Mouse (Mus musculus): ENCODE measurements around the gene Stard9. TPM values are rescaled to one million over a fixed set of nuclear protein-coding genes. Genes with fewer than 3 reads are reported as not detected.

Gene Stard9
- total and polyA plus RNA-seq, 2 experiments from 2014 or later: 1.8 to 11.8 TPM

DNA sequence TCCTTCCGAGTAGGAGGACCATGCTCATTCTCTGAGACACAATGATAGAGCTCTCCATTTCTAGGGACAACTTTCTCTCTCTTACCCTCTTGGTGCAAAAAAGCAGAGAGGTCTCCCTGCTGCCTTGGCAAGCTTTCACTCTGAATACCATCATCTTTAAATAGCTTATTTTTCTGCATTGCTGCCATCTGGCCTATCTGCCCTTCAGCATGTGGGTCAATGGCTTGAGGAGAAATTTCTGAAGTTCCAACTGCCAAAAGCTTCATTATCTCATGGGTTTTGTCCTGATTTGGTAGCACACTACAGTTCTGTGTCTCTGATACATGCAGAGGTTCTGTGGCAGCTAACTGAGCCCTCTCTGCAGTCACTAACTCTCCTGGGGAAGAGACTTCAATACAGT is 116.6 kb downstream of the Stard9 start:
- no peak overlapping the region for H3K4me3 ChIP-seq (ENCODE audit: low read depth, low read length)
- WGBS: 93% methylated on average over 1 of the region's 1 CpGs
- peaks cover 57% of the 10 kb centered on the region for H3K36me3 ChIP-seq (ENCODE audit: insufficient read depth)
- H3K4me2 ChIP-seq (ENCODE audit: low read depth): no peak overlapping the region
- ATAC-seq (no peak), DNase-seq (no peak)
- no peak overlapping the region for H3K9ac ChIP-seq
- no peaks in the 10 kb centered on the region for H3K4me1 ChIP-seq (ENCODE audit: insufficient read depth)
- H3K9me3 ChIP-seq (ENCODE audit: low read length): no peaks in the 10 kb centered on the region
- H3K27me3 ChIP-seq (ENCODE audit: insufficient read depth, low read length): no peaks in the 10 kb centered on the region
- no peak for TF ChIP-seq CTCF (IDR thresholded peaks at IDR 0.05; ENCODE audit: low read depth)
- H3K27ac ChIP-seq (ENCODE audit: low read depth, low read length): no peak overlapping the region

DNA sequence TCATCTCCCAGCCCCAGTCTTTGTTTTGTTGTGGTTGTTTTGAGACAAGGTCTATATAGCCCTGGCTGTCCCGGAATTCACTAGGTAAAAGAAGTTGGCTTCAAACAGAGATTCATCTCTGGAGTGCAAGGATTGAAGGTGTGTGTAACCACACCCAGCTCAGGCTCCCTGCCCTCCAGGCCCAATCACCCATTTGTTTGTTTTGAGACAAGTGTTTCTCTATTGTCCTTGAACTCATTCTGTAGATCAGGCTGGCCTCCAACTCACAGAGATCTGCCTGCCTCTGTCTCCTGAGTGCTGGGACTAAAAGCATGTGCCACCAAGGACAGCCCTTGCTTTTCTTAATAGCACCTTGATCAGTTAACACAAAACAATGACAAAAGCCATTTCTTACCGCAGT is 119.1 kb downstream of the Stard9 start:
- H3K36me3 ChIP-seq (ENCODE audit: insufficient read depth): peaks cover 48% of the 10 kb centered on the region

DNA sequence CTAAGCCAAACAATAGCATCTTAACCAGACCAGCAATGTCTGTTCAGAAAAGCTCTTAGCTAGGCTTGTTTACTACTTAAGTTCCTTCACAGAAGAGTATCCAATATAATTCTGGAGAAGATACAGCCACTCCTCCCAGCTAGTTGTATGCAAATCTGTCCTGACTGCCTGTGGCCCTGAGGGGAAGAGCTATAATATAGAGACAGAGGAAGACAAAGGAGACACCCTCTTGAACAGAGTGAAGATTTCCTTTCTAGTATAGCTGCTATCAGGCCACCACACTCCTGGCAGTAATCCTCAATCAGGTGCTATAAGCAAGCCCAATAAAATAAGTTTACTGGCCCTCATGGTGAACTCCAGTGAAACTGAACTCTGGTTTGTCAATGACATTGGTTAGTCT is 133.0 kb downstream of the Stard9 start:
- TF ChIP-seq CTCF (IDR thresholded peaks at IDR 0.05; ENCODE audit: low read depth): no peak
- DNase-seq (no peak), ATAC-seq (no peak)
- H3K36me3 ChIP-seq (ENCODE audit: insufficient read depth): peaks cover 15% of the 10 kb centered on the region
- no peak overlapping the region for H3K4me3 ChIP-seq (ENCODE audit: low read depth, low read length)
- H3K27me3 ChIP-seq (ENCODE audit: insufficient read depth, low read length): no peaks in the 10 kb centered on the region
- H3K9me3 ChIP-seq (ENCODE audit: low read length): no peaks in the 10 kb centered on the region
- no peaks in the 10 kb centered on the region for H3K4me1 ChIP-seq (ENCODE audit: insufficient read depth)
- no peak overlapping the region for H3K27ac ChIP-seq (ENCODE audit: low read depth, low read length)
- no peak overlapping the region for H3K9ac ChIP-seq
- no peak overlapping the region for H3K4me2 ChIP-seq (ENCODE audit: low read depth)

More for the DNA sequence above, 119.1 kb downstream of the Stard9 start:
- Histone ChIP-seq H3K9me3 (ENCODE audit: low read length) (no peaks in the 10 kb centered on the region), H3K4me3 (ENCODE audit: low read depth, low read length) (no peak overlapping the region), H3K27ac (ENCODE audit: low read depth, low read length) (no peak overlapping the region), H3K4me1 (ENCODE audit: insufficient read depth) (no peaks in the 10 kb centered on the region), H3K9ac (no peak overlapping the region), H3K27me3 (ENCODE audit: insufficient read depth, low read length) (no peaks in the 10 kb centered on the region), H3K4me2 (ENCODE audit: low read depth) (no peak overlapping the region)
- WGBS: 98% methylated on average over 2 of the region's 2 CpGs
- TF ChIP-seq CTCF (IDR thresholded peaks at IDR 0.05; ENCODE audit: low read depth): no peak
- no peak for ATAC-seq
- DNase-seq: no peak

DNA sequence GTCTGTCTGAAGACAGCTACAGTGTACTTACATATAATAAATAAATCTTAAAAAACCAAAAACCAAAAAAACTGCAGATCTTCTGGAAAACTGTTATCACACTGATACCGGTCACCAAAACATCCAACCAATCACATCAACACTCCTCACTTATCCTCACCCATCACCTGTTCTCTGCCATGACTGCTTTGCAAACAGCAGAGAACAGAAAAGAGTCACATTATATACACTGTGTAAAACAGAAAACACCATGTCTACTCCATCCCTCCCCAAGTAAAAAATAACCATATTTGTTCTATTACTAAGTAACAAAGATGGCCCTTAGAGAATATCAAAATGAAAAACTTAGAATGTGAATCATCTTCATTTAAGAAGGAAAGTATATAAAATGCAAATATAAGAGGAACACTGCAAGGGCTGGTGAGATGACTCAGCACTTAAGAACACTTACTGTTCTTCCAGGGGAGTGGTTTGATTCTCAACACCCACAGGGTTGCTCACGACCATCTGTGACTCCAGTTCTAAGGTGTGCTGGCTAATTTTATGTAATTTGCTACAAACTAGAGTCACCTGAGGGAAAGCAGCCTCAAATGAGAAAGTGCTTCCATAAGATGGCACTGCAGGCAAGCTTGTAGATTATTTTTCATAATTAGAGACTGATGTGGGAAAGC is 141.5 kb downstream of the Stard9 start:
- DNase-seq (no peak), ATAC-seq (no peak)
- Histone ChIP-seq H3K36me3 (ENCODE audit: insufficient read depth) (peaks cover 20% of the 10 kb centered on the region), H3K9ac (no peak overlapping the region), H3K4me2 (ENCODE audit: low read depth) (no peak overlapping the region), H3K9me3 (ENCODE audit: low read length) (no peaks in the 10 kb centered on the region), H3K27ac (ENCODE audit: low read depth, low read length) (no peak overlapping the region), H3K27me3 (ENCODE audit: insufficient read depth, low read length) (no peaks in the 10 kb centered on the region), H3K4me1 (ENCODE audit: insufficient read depth) (no peaks in the 10 kb centered on the region), H3K4me3 (ENCODE audit: low read depth, low read length) (no peak overlapping the region)
- TF ChIP-seq CTCF (IDR thresholded peaks at IDR 0.05; ENCODE audit: low read depth): no peak
- WGBS: 91% methylated on average over 2 of the region's 2 CpGs

Other genes with a start within 250 kb of the Stard9 start
- 5.8 and 7.7 TPM in 2 replicates for gene Ganc, start 225.2 kb upstream of the Stard9 start, total RNA-seq (2014; rRNA removed)
- 5.2 and 6.9 TPM in 2 replicates for gene Ganc, start 225.2 kb upstream of the Stard9 start, polyA plus RNA-seq (2015; fragmentation: Nextera tagmentation; extraction: Ambion mirVana)
- 35.5 and 44.5 TPM in 2 replicates for gene Tmem87a, start 225.0 kb upstream of the Stard9 start, total RNA-seq (2014; rRNA removed)
- gene Tmem87a, start 225.0 kb upstream of the Stard9 start, polyA plus RNA-seq (2015; fragmentation: Nextera tagmentation; extraction: Ambion mirVana): 5.4 and 6.5 TPM in 2 replicates
- 0.62 and 1.8 TPM in 2 replicates for gene Capn3, start 173.1 kb upstream of the Stard9 start, total RNA-seq (2014; rRNA removed)
- gene Capn3, start 173.1 kb upstream of the Stard9 start, polyA plus RNA-seq (2015; fragmentation: Nextera tagmentation; extraction: Ambion mirVana): 0.82 and 1.7 TPM in 2 replicates
- gene Zfp106, start 65.3 kb upstream of the Stard9 start, total RNA-seq (2014; rRNA removed): 59.6 and 70.5 TPM in 2 replicates
- 26.7 and 40.4 TPM in 2 replicates for gene Zfp106, start 65.3 kb upstream of the Stard9 start, polyA plus RNA-seq (2015; fragmentation: Nextera tagmentation; extraction: Ambion mirVana)
- 16.5 and 23.1 TPM in 2 replicates for gene Snap23, start 61.5 kb upstream of the Stard9 start, total RNA-seq (2014; rRNA removed)
- 7.1 and 8.9 TPM in 2 replicates for gene Snap23, start 61.5 kb upstream of the Stard9 start, polyA plus RNA-seq (2015; fragmentation: Nextera tagmentation; extraction: Ambion mirVana)
- 30.6 and 33.8 TPM in 2 replicates for gene Haus2, start 19.7 kb upstream of the Stard9 start, total RNA-seq (2014; rRNA removed)
- 20.5 and 36.8 TPM in 2 replicates for gene Haus2, start 19.7 kb upstream of the Stard9 start, polyA plus RNA-seq (2015; fragmentation: Nextera tagmentation; extraction: Ambion mirVana)
- 38.2 and 38.5 TPM in 2 replicates for gene Lrrc57, start 19.6 kb upstream of the Stard9 start, total RNA-seq (2014; rRNA removed)
- 23.2 and 26.1 TPM in 2 replicates for gene Lrrc57, start 19.6 kb upstream of the Stard9 start, polyA plus RNA-seq (2015; fragmentation: Nextera tagmentation; extraction: Ambion mirVana)
- 26.7 and 29.8 TPM in 2 replicates for gene Cdan1, start 221.0 kb downstream of the Stard9 start, total RNA-seq (2014; rRNA removed)
- gene Cdan1, start 221.0 kb downstream of the Stard9 start, polyA plus RNA-seq (2015; fragmentation: Nextera tagmentation; extraction: Ambion mirVana): 2.9 and 4.3 TPM in 2 replicates
- gene Ttbk2, start 221.5 kb downstream of the Stard9 start, total RNA-seq (2014; rRNA removed): 48.3 and 59.1 TPM in 2 replicates
- 4.4 and 7.4 TPM in 2 replicates for gene Ttbk2, start 221.5 kb downstream of the Stard9 start, polyA plus RNA-seq (2015; fragmentation: Nextera tagmentation; extraction: Ambion mirVana)